8 mouse cellular contexts compared by ENCODE assay signal in genomic region chr7:19940256-19940655, GRCm38 (mm10). TPM values are rescaled to one million over a fixed set of nuclear protein-coding genes. Genes with fewer than 3 reads are reported as not detected.
A peak's percentile ranks its signal among the peaks of the same experiment; 100 is the strongest.
DNase-seq lines count a peak whose midpoint lies in the region; ATAC-seq lines count a peak whose summit lies in the region.

No protein-coding gene starts in this region.

- H3K36me3 ChIP-seq in heart, embryonic 11.5 days (ENCODE audit: control insufficient read depth, insufficient read depth, low read length): no peaks in the 10 kb centered on the region
- H3K36me3 ChIP-seq in kidney, embryonic 15.5 days: no peaks in the 10 kb centered on the region

- H3K9me3 ChIP-seq in heart, embryonic 11.5 days (replicated peaks; ENCODE audit: control insufficient read depth, low read length): no peaks in the 10 kb centered on the region
- H3K9me3 ChIP-seq in kidney, embryonic 15.5 days (replicated peaks): no peaks in the 10 kb centered on the region

- H3K4me2 ChIP-seq in heart, embryonic 11.5 days: peak overlapping the region; percentile 34
- no peak overlapping the region for H3K4me2 ChIP-seq in kidney, embryonic 15.5 days

- H3K4me1 ChIP-seq in heart, embryonic 11.5 days (ENCODE audit: control insufficient read depth, insufficient read depth, low read length): peaks cover 11% of the 10 kb centered on the region
- H3K4me1 ChIP-seq in kidney, embryonic 15.5 days: 0 out of 2 replicates have a peak, but pooled peaks cover 4% of the 10 kb centered on the region

- ATAC-seq in heart, embryonic 11.5 days (replicated peaks; ENCODE audit: insufficient number of reproducible peaks, low FRiP score, low TSS enrichment): 0 out of 2 replicates have a peak, but pooled peaks have one; percentile 7
- no peak for ATAC-seq in kidney, embryonic 15.5 days (replicated peaks; ENCODE audit: low FRiP score)

- no peak overlapping the region for H3K4me3 ChIP-seq in heart, embryonic 11.5 days (ENCODE audit: low read depth, low read length)
- H3K4me3 ChIP-seq in kidney, embryonic 15.5 days (replicated peaks): no peak overlapping the region

- H3K27ac ChIP-seq in heart, embryonic 11.5 days (ENCODE audit: low read depth, low read length): peak overlapping the region; percentile 87
- peak overlapping the region; percentile 22; the same call in 1 of the 2 replicates for H3K27ac ChIP-seq in kidney, embryonic 15.5 days

- 0% methylated on average over 3 of the region's 6 CpGs for WGBS in heart, embryonic 11.5 days (ENCODE audit: insufficient replicate concordance)
- 16% methylated on average over 5 of the region's 6 CpGs for WGBS in kidney, embryonic 15.5 days

- H3K27me3 ChIP-seq in heart, embryonic 11.5 days (ENCODE audit: control insufficient read depth, insufficient read depth, low read length): no peaks in the 10 kb centered on the region
- no peaks in the 10 kb centered on the region for H3K27me3 ChIP-seq in kidney, embryonic 15.5 days

- H3K9ac ChIP-seq in heart, embryonic 11.5 days (ENCODE audit: low read depth, low read length): peak overlapping the region; percentile 23; the same call in 1 of the 2 replicates
- no peak overlapping the region for H3K9ac ChIP-seq in kidney, embryonic 15.5 days

- DNase-seq in CD4-positive helper T cell, adult 2 months (ENCODE audit: low read depth, low spot score): peak; percentile 88
- peak; percentile 54 to 77 for DNase-seq in lung, postnatal 4 days
- no peak for DNase-seq in ovary, adult 18-20 months (ENCODE audit: low spot score)
- DNase-seq in adrenal gland, postnatal 14 days: no peak
- DNase-seq in layer of hippocampus, adult 8-10 months (ENCODE audit: low spot score in 2 of 2): no peak
- no peak for DNase-seq in right cerebral cortex, adult 18-20 months

RNA-seq across cellular contexts. Expression of gene Igsf23, which starts 10.3 kb away (rescaled TPM):
- 0.84 and 2.0 TPM in 2 replicates for polyA plus RNA-seq in heart, embryonic 11.5 days (2014; fragmentation: Nextera tagmentation; extraction: Ambion mirVana)
- 0.18 and 0.45 TPM in 2 replicates for polyA plus RNA-seq in kidney, embryonic 15.5 days (2015; fragmentation: Nextera tagmentation; extraction: Ambion mirVana)
- 0.41 and 0.75 TPM in 2 replicates for total RNA-seq in adrenal gland, postnatal 14 days (2021)
- under 1 TPM in 1 of 4 experiments, not detected in 3; 0.20 TPM for total RNA-seq in layer of hippocampus, adult 8-10 months (2022)

RNA-seq across cellular contexts. Expression of gene Pvr, which starts 19.3 kb away (rescaled TPM):
- 12.0 and 13.0 TPM in 2 replicates for polyA plus RNA-seq in heart, embryonic 11.5 days (2014; fragmentation: Nextera tagmentation; extraction: Ambion mirVana)
- polyA plus RNA-seq in kidney, embryonic 15.5 days (2015; fragmentation: Nextera tagmentation; extraction: Ambion mirVana): 13.7 and 13.9 TPM in 2 replicates
- 31.0 and 34.1 TPM in 2 replicates for total RNA-seq in adrenal gland, postnatal 14 days (2021)
- total RNA-seq in layer of hippocampus, adult 8-10 months (2022): 10 to 100 TPM; 12.5 to 16.1 (median 13.8) TPM

RNA-seq across cellular contexts. Expression of gene Ceacam20, which starts 25.0 kb away (rescaled TPM):
- not detected in 2 replicates for polyA plus RNA-seq in heart, embryonic 11.5 days (2014; fragmentation: Nextera tagmentation; extraction: Ambion mirVana)
- polyA plus RNA-seq in kidney, embryonic 15.5 days (2015; fragmentation: Nextera tagmentation; extraction: Ambion mirVana): not detected in 2 replicates
- not detected in 2 replicates for total RNA-seq in adrenal gland, postnatal 14 days (2021)
- total RNA-seq in layer of hippocampus, adult 8-10 months (2022): not detected

RNA-seq across cellular contexts. Expression of gene Nlrp9b, which starts 51.0 kb away (rescaled TPM):
- not detected in 2 replicates for polyA plus RNA-seq in heart, embryonic 11.5 days (2014; fragmentation: Nextera tagmentation; extraction: Ambion mirVana)
- not detected in 2 replicates for polyA plus RNA-seq in kidney, embryonic 15.5 days (2015; fragmentation: Nextera tagmentation; extraction: Ambion mirVana)
- not detected in 2 replicates for total RNA-seq in adrenal gland, postnatal 14 days (2021)
- not detected for total RNA-seq in layer of hippocampus, adult 8-10 months (2022)

RNA-seq across cellular contexts. Expression of gene Ceacam19, which starts 52.5 kb away (rescaled TPM):
- polyA plus RNA-seq in heart, embryonic 11.5 days (2014; fragmentation: Nextera tagmentation; extraction: Ambion mirVana): not detected in 2 replicates
- 0.09 TPM in 1 of 2 replicates, not detected in the other for polyA plus RNA-seq in kidney, embryonic 15.5 days (2015; fragmentation: Nextera tagmentation; extraction: Ambion mirVana)
- total RNA-seq in adrenal gland, postnatal 14 days (2021): not detected in 2 replicates
- not detected for total RNA-seq in layer of hippocampus, adult 8-10 months (2022)

Comparison
In these comparisons a context has a peak if more than half of its experiments do, and no peak if none do; other contexts are left out.
1. DNase-seq: peak in CD4-positive helper T cell, adult 2 months (single experiment) and lung, postnatal 4 days (2 of 2); none in ovary, adult 18-20 months (single experiment), adrenal gland, postnatal 14 days (single experiment), layer of hippocampus, adult 8-10 months (0 of 2) and right cerebral cortex, adult 18-20 months (single experiment).